Mouse (Mus musculus): ENCODE results near the gene Epha3.

Epha3 gene

DNA sequence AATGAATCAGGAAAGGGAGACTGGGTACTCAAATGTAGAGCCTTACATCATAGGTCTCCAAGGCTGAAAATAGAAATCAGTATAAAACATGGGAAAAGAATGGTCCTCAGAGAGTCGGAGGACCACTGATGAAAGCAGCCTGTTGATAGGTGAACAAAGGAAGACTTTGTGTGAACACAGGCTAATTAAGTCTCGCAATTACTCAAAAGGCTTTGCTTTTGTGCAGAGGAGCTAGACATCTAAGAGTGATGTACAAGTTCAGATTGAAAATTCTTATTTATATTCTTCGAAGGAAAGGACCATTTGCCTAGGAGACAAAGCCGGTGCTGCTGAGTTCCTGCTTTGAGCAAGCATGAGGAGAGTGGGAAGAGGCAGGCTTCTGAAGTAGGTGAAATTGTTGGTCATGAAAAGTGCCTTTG, 363.0 kb downstream of the Epha3 start:
- no peak for DNase-seq (ENCODE audit: low read depth, low spot score)

Data from R1 (cell line).